Mouse (Mus musculus) heart, embryonic 12.5 days (tissue): ENCODE measurements at regions not wholly inside any gene's neighbourhood (a gene's known extent, or its start where the extent isn't known, plus 50 kb on each side); places are given as distances from the start of the nearest gene placed in this dataset.

Experiments
- ATAC-seq: fragments of 200-750 bp; cut with Nextera tagmentation; 2 replicates; pipeline ENCODE4 v1.8.0; 2017; ENCODE audit warnings: moderate TSS enrichment, moderate library complexity; ENCODE audit not compliant: insufficient number of reproducible peaks, low FRiP score
- H3K27ac ChIP-seq: fragments of 300-500 bp; sonication (generic); 2 replicates; pipeline ENCODE4 v1.5.1; 2016; ENCODE audit warnings: mild to moderate bottlenecking, moderate library complexity; ENCODE audit not compliant: poor library complexity, severe bottlenecking
- H3K27me3 ChIP-seq: fragments of 300-500 bp; sonication (generic); replicated peaks from 2 replicates; pipeline ENCODE4 v1.6.1; 2016; ENCODE audit warnings: mild to moderate bottlenecking, moderate library complexity
- H3K36me3 ChIP-seq: fragments of 300-500 bp; sonication (generic); 2 replicates; pipeline ENCODE4 v1.6.1; 2016; ENCODE audit warnings: mild to moderate bottlenecking, moderate library complexity
- H3K4me1 ChIP-seq: fragments of 300-500 bp; sonication (generic); replicated peaks from 2 replicates; pipeline ENCODE4 v1.6.1; 2016; ENCODE audit warnings: mild to moderate bottlenecking
- H3K4me2 ChIP-seq: fragments of 300-500 bp; sonication (generic); 2 replicates; pipeline ENCODE4 v1.6.1; 2016; ENCODE audit warnings: mild to moderate bottlenecking, moderate library complexity
- H3K4me3 ChIP-seq: fragments of 300-500 bp; sonication (generic); 2 replicates; pipeline ENCODE4 v1.5.1; 2016; ENCODE audit warnings: mild to moderate bottlenecking
- H3K9ac ChIP-seq: fragments of 300-500 bp; sonication (generic); 2 replicates; pipeline ENCODE4 v1.6.1; 2016; ENCODE audit warnings: mild to moderate bottlenecking, moderate library complexity
- H3K9me3 ChIP-seq: fragments of 300-500 bp; sonication (generic); replicated peaks from 2 replicates; pipeline ENCODE4 v1.6.1; 2016; ENCODE audit warnings: mild to moderate bottlenecking, moderate library complexity
- WGBS: fragments of 180-500 bp; shearing (Covaris S2); methylation state at CpG from one replicate; pipeline ENCODE4 v1.1.7; 2016; 5-methylcytosine and 5-hydroxymethylcytosine counted together

DNA sequence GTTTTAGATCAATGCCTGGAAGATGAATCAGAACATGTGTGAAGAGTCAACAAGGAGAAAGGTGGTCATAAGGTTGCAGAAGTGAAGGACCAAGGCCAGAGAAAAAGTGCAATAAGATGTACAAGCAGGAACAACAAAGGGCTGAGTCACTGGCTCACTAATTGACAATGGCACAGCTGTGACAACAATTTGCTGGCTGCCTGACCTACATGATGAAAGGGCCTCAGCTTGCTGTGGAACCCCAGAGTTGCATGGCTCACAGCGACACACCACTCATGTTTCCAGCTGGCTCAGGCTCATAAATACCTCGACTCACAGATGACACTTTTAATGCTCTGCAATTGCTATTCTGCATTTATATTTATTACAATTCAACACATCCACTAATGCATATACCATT lies 799.3 kb upstream of the Nr2f1 start:
- Histone ChIP-seq H3K27me3 (no peaks in the 10 kb centered on the region), H3K27ac (no peak overlapping the region), H3K4me2 (no peak overlapping the region), H3K4me3 (no peak overlapping the region), H3K9me3 (no peaks in the 10 kb centered on the region), H3K9ac (no peak overlapping the region), H3K36me3 (no peaks in the 10 kb centered on the region), H3K4me1 (no peaks in the 10 kb centered on the region)
- no peak for ATAC-seq
- 52% methylated on average over 2 of the region's 2 CpGs for WGBS

GRCm38 (mm10) chr13:78992326-78992725 lies 792.8 kb upstream of the Nr2f1 start:
- Histone ChIP-seq H3K27ac (no peak overlapping the region), H3K9me3 (no peaks in the 10 kb centered on the region; the same call in 1 of the 2 replicates), H3K36me3 (no peaks in the 10 kb centered on the region), H3K27me3 (no peaks in the 10 kb centered on the region), H3K9ac (no peak overlapping the region), H3K4me2 (no peak overlapping the region), H3K4me3 (no peak overlapping the region), H3K4me1 (no peaks in the 10 kb centered on the region)
- no peak for ATAC-seq
- 81% methylated on average over 3 of the region's 3 CpGs for WGBS

GRCm38 (mm10) chr13:78985921-78986320 lies 786.4 kb upstream of the Nr2f1 start:
- no peak overlapping the region for H3K27ac ChIP-seq
- no peak overlapping the region for H3K9ac ChIP-seq
- no peaks in the 10 kb centered on the region for H3K9me3 ChIP-seq
- no peak for ATAC-seq
- no peak overlapping the region for H3K4me3 ChIP-seq
- WGBS, result 17% methylated on average over 3 of the region's 3 CpGs
- no peak overlapping the region for H3K4me2 ChIP-seq
- no peaks in the 10 kb centered on the region for H3K36me3 ChIP-seq
- no peaks in the 10 kb centered on the region for H3K27me3 ChIP-seq
- H3K4me1 ChIP-seq, result no peaks in the 10 kb centered on the region

DNA sequence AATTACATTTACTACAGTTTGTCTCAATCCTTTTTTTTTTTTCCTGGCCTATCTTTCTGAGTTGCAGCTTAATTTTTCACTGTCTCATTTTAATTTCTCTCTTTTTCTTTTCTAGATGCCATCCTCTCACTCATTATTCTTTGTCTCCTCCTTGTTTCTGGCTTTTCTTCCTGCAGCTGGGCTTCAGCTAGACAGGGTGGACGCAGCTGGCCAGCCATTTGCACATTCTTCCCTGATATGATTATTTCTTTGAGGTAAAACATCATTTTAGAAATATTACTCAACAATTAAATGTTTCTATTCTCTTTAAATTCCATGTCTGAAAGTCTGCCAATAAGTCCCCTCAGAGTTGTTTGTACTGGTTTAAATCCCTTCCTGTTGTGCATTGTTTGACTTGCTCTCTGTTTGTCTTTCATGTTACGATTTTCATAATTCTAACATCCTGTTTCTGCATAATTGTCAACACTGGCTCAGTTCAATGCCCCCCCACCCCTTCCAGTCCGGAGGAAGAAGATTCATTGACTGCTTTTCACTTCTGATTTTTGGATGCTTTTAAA lies 777.7 kb upstream of the Nr2f1 start:
- no peak overlapping the region for H3K27ac ChIP-seq
- no peak overlapping the region for H3K9ac ChIP-seq
- no peak overlapping the region for H3K4me3 ChIP-seq
- H3K4me1 ChIP-seq, result no peaks in the 10 kb centered on the region
- 71% methylated on average over 3 of the region's 3 CpGs for WGBS
- H3K27me3 ChIP-seq, result no peaks in the 10 kb centered on the region
- no peaks in the 10 kb centered on the region for H3K36me3 ChIP-seq
- H3K9me3 ChIP-seq, result no peaks in the 10 kb centered on the region
- no peak overlapping the region for H3K4me2 ChIP-seq
- no peak for ATAC-seq

- Histone ChIP-seq H3K4me1 (no peaks in the 10 kb centered on the region), H3K4me3 (no peak overlapping the region), H3K27ac (no peak overlapping the region), H3K9me3 (no peaks in the 10 kb centered on the region), H3K4me2 (no peak overlapping the region), H3K27me3 (no peaks in the 10 kb centered on the region), H3K36me3 (no peaks in the 10 kb centered on the region), H3K9ac (no peak overlapping the region)
- ATAC-seq, result no peak
- WGBS, result 65% methylated on average over 5 of the region's 5 CpGs
Measured at GRCm38 (mm10) chr13:78938351-78938741, 738.8 kb upstream of the Nr2f1 start.

GRCm38 (mm10) chr13:78937389-78938350 lies 738.1 kb upstream of the Nr2f1 start:
- Histone ChIP-seq H3K9me3 (no peaks in the 10 kb centered on the region), H3K36me3 (no peaks in the 10 kb centered on the region), H3K4me1 (no peaks in the 10 kb centered on the region), H3K27ac (no peak overlapping the region), H3K27me3 (no peaks in the 10 kb centered on the region), H3K4me3 (no peak overlapping the region), H3K9ac (no peak overlapping the region), H3K4me2 (no peak overlapping the region)
- no peak for ATAC-seq
- 72% methylated on average over 7 of the region's 7 CpGs for WGBS

DNA sequence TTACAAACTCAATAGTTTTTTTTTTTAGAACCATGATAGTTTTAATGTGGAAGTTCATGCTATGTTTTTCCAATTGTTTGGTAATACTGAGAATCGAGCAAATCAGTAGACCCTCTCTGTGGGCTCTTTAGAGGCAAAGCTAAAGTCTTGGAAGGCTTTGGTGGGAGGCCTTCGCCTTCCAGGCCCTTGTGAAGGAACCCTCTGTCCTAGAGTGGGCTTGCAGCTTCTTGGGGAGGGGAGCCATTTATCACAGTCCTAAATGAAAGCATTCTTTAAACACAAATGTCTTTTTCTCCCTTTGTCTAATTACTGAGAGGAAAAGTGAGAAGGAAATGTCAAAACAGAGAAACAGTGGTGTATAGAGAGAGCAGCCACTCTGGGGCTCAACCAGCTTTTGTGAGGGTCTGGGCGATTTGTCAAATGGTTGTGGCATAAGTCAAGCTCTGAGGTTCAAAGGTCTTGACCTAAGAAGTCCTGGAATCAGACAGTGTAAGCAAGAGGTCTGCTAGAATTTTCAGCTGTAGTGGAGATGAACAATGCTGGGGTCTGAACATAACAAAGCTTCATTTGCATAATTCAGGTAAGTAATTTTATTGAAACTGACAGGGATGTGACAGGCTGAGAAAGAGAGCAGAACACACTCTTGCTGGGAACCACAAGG lies 736.6 kb upstream of the Nr2f1 start:
- ATAC-seq, result no peak
- WGBS, result 57% methylated on average over 3 of the region's 3 CpGs

GRCm38 (mm10) chr13:78928347-78928746 lies 728.8 kb upstream of the Nr2f1 start:
- no peak for ATAC-seq
- H3K27me3 ChIP-seq, result no peaks in the 10 kb centered on the region

More for the DNA sequence above, 736.6 kb upstream of the Nr2f1 start:
- no peak overlapping the region for H3K4me3 ChIP-seq
- no peak overlapping the region for H3K27ac ChIP-seq
- H3K27me3 ChIP-seq, result no peaks in the 10 kb centered on the region
- no peaks in the 10 kb centered on the region for H3K36me3 ChIP-seq
- no peak overlapping the region for H3K9ac ChIP-seq
- H3K9me3 ChIP-seq, result no peaks in the 10 kb centered on the region
- H3K4me1 ChIP-seq, result no peaks in the 10 kb centered on the region
- H3K4me2 ChIP-seq, result no peak overlapping the region

GRCm38 (mm10) chr13:78920802-78921201 lies 721.2 kb upstream of the Nr2f1 start:
- Histone ChIP-seq H3K9me3 (no peaks in the 10 kb centered on the region), H3K27me3 (no peaks in the 10 kb centered on the region), H3K27ac (no peak overlapping the region), H3K4me1 (no peaks in the 10 kb centered on the region), H3K9ac (no peak overlapping the region), H3K36me3 (no peaks in the 10 kb centered on the region), H3K4me3 (no peak overlapping the region), H3K4me2 (no peak overlapping the region)
- ATAC-seq, result no peak
- WGBS, result 58% methylated on average over 3 of the region's 3 CpGs

More at GRCm38 (mm10) chr13:78928347-78928746, 728.8 kb upstream of the Nr2f1 start:
- no peak overlapping the region for H3K4me3 ChIP-seq
- H3K4me1 ChIP-seq, result no peaks in the 10 kb centered on the region
- no peaks in the 10 kb centered on the region for H3K9me3 ChIP-seq
- H3K4me2 ChIP-seq, result no peak overlapping the region
- whole genome bisulfite sequencing, result 85% methylated on average over 1 of the region's 1 CpGs
- no peaks in the 10 kb centered on the region for H3K36me3 ChIP-seq
- H3K9ac ChIP-seq, result no peak overlapping the region
- H3K27ac ChIP-seq, result no peak overlapping the region

DNA sequence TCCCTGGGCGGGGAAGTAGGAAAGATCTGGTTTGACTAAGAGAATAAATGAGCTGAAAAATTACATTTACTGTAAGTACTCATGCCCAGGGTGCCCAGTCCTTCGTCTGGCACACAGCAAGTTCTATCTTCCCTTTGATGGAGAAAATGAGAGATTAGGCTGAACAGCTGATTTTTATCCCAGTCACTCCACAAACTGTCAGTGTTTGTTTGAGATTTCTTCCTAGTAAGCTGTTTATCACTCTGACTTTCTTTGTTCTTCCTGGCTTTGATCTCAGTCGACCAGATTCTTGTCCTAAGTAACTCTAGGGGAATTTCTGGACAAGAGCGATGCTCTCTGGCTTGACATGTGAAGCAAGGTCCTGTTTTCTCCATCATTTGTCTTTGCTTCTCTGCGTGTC lies 710.3 kb upstream of the Nr2f1 start:
- Histone ChIP-seq H3K9ac (no peak overlapping the region), H3K27ac (no peak overlapping the region), H3K4me1 (no peaks in the 10 kb centered on the region), H3K36me3 (no peaks in the 10 kb centered on the region), H3K27me3 (no peaks in the 10 kb centered on the region), H3K4me2 (no peak overlapping the region), H3K9me3 (no peaks in the 10 kb centered on the region), H3K4me3 (no peak overlapping the region)
- WGBS, result 25% methylated on average over 5 of the region's 5 CpGs
- ATAC-seq, result no peak

GRCm38 (mm10) chr13:78904102-78904501 lies 704.5 kb upstream of the Nr2f1 start:
- H3K36me3 ChIP-seq, result no peaks in the 10 kb centered on the region
- no peaks in the 10 kb centered on the region for H3K27me3 ChIP-seq
- H3K4me3 ChIP-seq, result no peak overlapping the region
- H3K27ac ChIP-seq, result no peak overlapping the region
- H3K4me1 ChIP-seq, result no peaks in the 10 kb centered on the region
- no peaks in the 10 kb centered on the region for H3K9me3 ChIP-seq
- H3K4me2 ChIP-seq, result no peak overlapping the region
- H3K9ac ChIP-seq, result no peak overlapping the region
- ATAC-seq, result no peak
